Mouse (Mus musculus) ovary, postnatal 10 days (tissue): Measurements from ENCODE around the gene Acoxl.
A peak's percentile ranks its signal among the peaks of the same experiment; 100 is the strongest.

Experiments
- DNase-seq: peaks from one replicate; pipeline ENCODE4 v3.0.0; 2022; ENCODE audit warnings: low spot score

The Acoxl gene

GRCm38 (mm10) chr2:128118971-128119370 lies 280.3 kb downstream of the Acoxl start:
- DNase-seq: no peak

GRCm38 (mm10) chr2:128122491-128122890 lies 283.8 kb downstream of the Acoxl start:
- peak; percentile 15 for DNase-seq

- no peak for DNase-seq
These were observed 284.5 kb downstream of the Acoxl start for GRCm38 (mm10) chr2:128122891-128123771.

- DNase-seq: no peak
These were observed 285.4 kb downstream of the Acoxl start for GRCm38 (mm10) chr2:128123921-128124683.

- no peak for DNase-seq
These were observed 286.0 kb downstream of the Acoxl start for GRCm38 (mm10) chr2:128124693-128125092.

- peak; percentile 95 for DNase-seq
These were observed 287.2 kb downstream of the Acoxl start, which contains the start of gene Bcl2l11 for GRCm38 (mm10) chr2:128125635-128126470. Gene Bcl2l11, plus strand, starts transcription at chr2:128126038.

GRCm38 (mm10) chr2:128126591-128127051 lies 287.9 kb downstream of the Acoxl start:
- DNase-seq: no peak

- peak; percentile 83 for DNase-seq
These were observed 288.5 kb downstream of the Acoxl start for GRCm38 (mm10) chr2:128127121-128127671.

GRCm38 (mm10) chr2:128127691-128128292 lies 289.1 kb downstream of the Acoxl start:
- DNase-seq: peak; percentile 56

- no peak for DNase-seq
These were observed 289.9 kb downstream of the Acoxl start for GRCm38 (mm10) chr2:128128532-128128931.

- DNase-seq: no peak
These were observed 292.8 kb downstream of the Acoxl start for GRCm38 (mm10) chr2:128131503-128131902.

- DNase-seq: no peak
These were observed 294.0 kb downstream of the Acoxl start for GRCm38 (mm10) chr2:128132635-128133034.

GRCm38 (mm10) chr2:128133865-128134264 lies 295.2 kb downstream of the Acoxl start:
- DNase-seq: no peak

GRCm38 (mm10) chr2:128134474-128134873 lies 295.8 kb downstream of the Acoxl start:
- DNase-seq: no peak

GRCm38 (mm10) chr2:128134948-128135347 lies 296.3 kb downstream of the Acoxl start:
- no peak for DNase-seq

- DNase-seq: no peak
These were observed 298.2 kb downstream of the Acoxl start for GRCm38 (mm10) chr2:128136769-128137433.

- DNase-seq: no peak
These were observed 299.0 kb downstream of the Acoxl start for GRCm38 (mm10) chr2:128137480-128138276.

- DNase-seq: no peak
These were observed 300.2 kb downstream of the Acoxl start for GRCm38 (mm10) chr2:128138924-128139323.

GRCm38 (mm10) chr2:128139781-128140180 lies 301.1 kb downstream of the Acoxl start:
- DNase-seq: no peak

GRCm38 (mm10) chr2:128140183-128140582 lies 301.5 kb downstream of the Acoxl start:
- DNase-seq: no peak
